Mouse (Mus musculus): Measurements from ENCODE around the gene Urgcp. TPM values are rescaled to one million over a fixed set of nuclear protein-coding genes. Genes with fewer than 3 reads are reported as not detected.
A peak's percentile ranks its signal among the peaks of the same experiment; 100 is the strongest.

Urgcp gene
- polyA plus RNA-seq, 1 experiment from 2014 or later, result 21.6 TPM

- Histone ChIP-seq H3K4me2 (ENCODE audit: low read depth, low read length) (no peak overlapping the region), H3K36me3 (ENCODE audit: control insufficient read depth, insufficient read depth, low read length) (peaks cover 12% of the 10 kb centered on the region), H3K27me3 (replicated peaks; ENCODE audit: control insufficient read depth, insufficient read depth, low read length) (no peaks in the 10 kb centered on the region), H3K4me1 (ENCODE audit: control insufficient read depth, insufficient read depth, low read length) (peaks cover 17% of the 10 kb centered on the region), H3K27ac (ENCODE audit: low read length) (no peak overlapping the region), H3K9ac (ENCODE audit: low read depth, low read length) (no peak overlapping the region), H3K9me3 (ENCODE audit: control insufficient read depth, low read length) (no peaks in the 10 kb centered on the region), H3K4me3 (ENCODE audit: low read length) (no peak overlapping the region)
- no peak for ATAC-seq
- WGBS, result 78% methylated on average over 17 of the region's 17 CpGs
Measured at GRCm38 (mm10) chr11:5799621-5800490, 37.7 kb upstream of the Urgcp start.

- Histone ChIP-seq H3K9ac (ENCODE audit: low read depth, low read length) (no peak overlapping the region), H3K27me3 (replicated peaks; ENCODE audit: control insufficient read depth, insufficient read depth, low read length) (no peaks in the 10 kb centered on the region), H3K4me3 (ENCODE audit: low read length) (no peak overlapping the region), H3K4me1 (ENCODE audit: control insufficient read depth, insufficient read depth, low read length) (peaks cover 9% of the 10 kb centered on the region; the same call in 1 of the 2 replicates), H3K9me3 (ENCODE audit: control insufficient read depth, low read length) (no peaks in the 10 kb centered on the region), H3K36me3 (ENCODE audit: control insufficient read depth, insufficient read depth, low read length) (peaks cover 15% of the 10 kb centered on the region), H3K4me2 (ENCODE audit: low read depth, low read length) (no peak overlapping the region), H3K27ac (ENCODE audit: low read length) (no peak overlapping the region)
- 95% methylated on average over 5 of the region's 5 CpGs for WGBS
- no peak for ATAC-seq
Measured at GRCm38 (mm10) chr11:5797928-5798327, 35.8 kb upstream of the Urgcp start.

GRCm38 (mm10) chr11:5797371-5797770 is 35.2 kb upstream of the Urgcp start:
- ATAC-seq, result no peak
- Histone ChIP-seq H3K27me3 (replicated peaks; ENCODE audit: control insufficient read depth, insufficient read depth, low read length) (no peaks in the 10 kb centered on the region), H3K36me3 (ENCODE audit: control insufficient read depth, insufficient read depth, low read length) (peaks cover 15% of the 10 kb centered on the region), H3K4me2 (ENCODE audit: low read depth, low read length) (no peak overlapping the region), H3K9me3 (ENCODE audit: control insufficient read depth, low read length) (no peaks in the 10 kb centered on the region), H3K4me1 (ENCODE audit: control insufficient read depth, insufficient read depth, low read length) (peaks cover 8% of the 10 kb centered on the region; the same call in 1 of the 2 replicates), H3K27ac (ENCODE audit: low read length) (no peak overlapping the region), H3K4me3 (ENCODE audit: low read length) (no peak overlapping the region), H3K9ac (ENCODE audit: low read depth, low read length) (no peak overlapping the region)
- 72% methylated on average over 11 of the region's 11 CpGs for WGBS

- Histone ChIP-seq H3K36me3 (ENCODE audit: control insufficient read depth, insufficient read depth, low read length) (peaks cover 15% of the 10 kb centered on the region), H3K4me2 (ENCODE audit: low read depth, low read length) (no peak overlapping the region), H3K9ac (ENCODE audit: low read depth, low read length) (no peak overlapping the region), H3K4me1 (ENCODE audit: control insufficient read depth, insufficient read depth, low read length) (peaks cover 7% of the 10 kb centered on the region; the same call in 1 of the 2 replicates), H3K4me3 (ENCODE audit: low read length) (no peak overlapping the region), H3K27me3 (replicated peaks; ENCODE audit: control insufficient read depth, insufficient read depth, low read length) (no peaks in the 10 kb centered on the region), H3K27ac (ENCODE audit: low read length) (no peak overlapping the region), H3K9me3 (ENCODE audit: control insufficient read depth, low read length) (no peaks in the 10 kb centered on the region)
- ATAC-seq, result no peak
- 89% methylated on average over 15 of the region's 15 CpGs for WGBS
Measured at GRCm38 (mm10) chr11:5796939-5797338, 34.8 kb upstream of the Urgcp start.

- Histone ChIP-seq H3K4me2 (ENCODE audit: low read depth, low read length) (no peak overlapping the region), H3K4me3 (ENCODE audit: low read length) (no peak overlapping the region), H3K27me3 (replicated peaks; ENCODE audit: control insufficient read depth, insufficient read depth, low read length) (no peaks in the 10 kb centered on the region), H3K9me3 (ENCODE audit: control insufficient read depth, low read length) (no peaks in the 10 kb centered on the region), H3K36me3 (ENCODE audit: control insufficient read depth, insufficient read depth, low read length) (peaks cover 15% of the 10 kb centered on the region), H3K9ac (ENCODE audit: low read depth, low read length) (no peak overlapping the region), H3K27ac (ENCODE audit: low read length) (no peak overlapping the region), H3K4me1 (ENCODE audit: control insufficient read depth, insufficient read depth, low read length) (peaks cover 4% of the 10 kb centered on the region; the same call in 1 of the 2 replicates)
- no peak for ATAC-seq
- WGBS, result 92% methylated on average over 7 of the region's 7 CpGs
Measured at GRCm38 (mm10) chr11:5795706-5796105, 33.5 kb upstream of the Urgcp start.

- peaks cover 15% of the 10 kb centered on the region for H3K36me3 ChIP-seq (ENCODE audit: control insufficient read depth, insufficient read depth, low read length)
- no peak overlapping the region for H3K4me3 ChIP-seq (ENCODE audit: low read length)
- peaks cover 4% of the 10 kb centered on the region; the same call in 1 of the 2 replicates for H3K4me1 ChIP-seq (ENCODE audit: control insufficient read depth, insufficient read depth, low read length)
- H3K27me3 ChIP-seq (replicated peaks; ENCODE audit: control insufficient read depth, insufficient read depth, low read length), result no peaks in the 10 kb centered on the region
- H3K9me3 ChIP-seq (ENCODE audit: control insufficient read depth, low read length), result no peaks in the 10 kb centered on the region
- H3K9ac ChIP-seq (ENCODE audit: low read depth, low read length), result no peak overlapping the region
- H3K27ac ChIP-seq (ENCODE audit: low read length), result no peak overlapping the region
- no peak overlapping the region for H3K4me2 ChIP-seq (ENCODE audit: low read depth, low read length)
- 91% methylated on average over 9 of the region's 9 CpGs for WGBS
- no peak for ATAC-seq
Measured at GRCm38 (mm10) chr11:5795290-5795689, 33.1 kb upstream of the Urgcp start.

GRCm38 (mm10) chr11:5790431-5790830 is 28.3 kb upstream of the Urgcp start:
- H3K4me2 ChIP-seq (ENCODE audit: low read depth, low read length), result no peak overlapping the region
- H3K9me3 ChIP-seq (ENCODE audit: control insufficient read depth, low read length), result no peaks in the 10 kb centered on the region
- no peak overlapping the region for H3K4me3 ChIP-seq (ENCODE audit: low read length)
- WGBS, result 100% methylated on average over 1 of the region's 1 CpGs
- H3K9ac ChIP-seq (ENCODE audit: low read depth, low read length), result no peak overlapping the region
- H3K27ac ChIP-seq (ENCODE audit: low read length), result no peak overlapping the region
- ATAC-seq, result no peak
- peaks cover 4% of the 10 kb centered on the region for H3K36me3 ChIP-seq (ENCODE audit: control insufficient read depth, insufficient read depth, low read length)
- peaks cover 14% of the 10 kb centered on the region for H3K4me1 ChIP-seq (ENCODE audit: control insufficient read depth, insufficient read depth, low read length)
- no peaks in the 10 kb centered on the region for H3K27me3 ChIP-seq (replicated peaks; ENCODE audit: control insufficient read depth, insufficient read depth, low read length)

- H3K4me3 ChIP-seq (ENCODE audit: low read length), result peak overlapping the region; percentile 82
- peak overlapping the region; percentile 93 for H3K27ac ChIP-seq (ENCODE audit: low read length)
- H3K9me3 ChIP-seq (ENCODE audit: control insufficient read depth, low read length), result no peaks in the 10 kb centered on the region
- H3K9ac ChIP-seq (ENCODE audit: low read depth, low read length), result peak overlapping the region; percentile 75; the same call in 1 of the 2 replicates
- peaks cover 3% of the 10 kb centered on the region; the same call in 1 of the 2 replicates for H3K36me3 ChIP-seq (ENCODE audit: control insufficient read depth, insufficient read depth, low read length)
- no peak for ATAC-seq
- H3K4me2 ChIP-seq (ENCODE audit: low read depth, low read length), result peak overlapping the region; percentile 75
- no peaks in the 10 kb centered on the region for H3K27me3 ChIP-seq (replicated peaks; ENCODE audit: control insufficient read depth, insufficient read depth, low read length)
- 70% methylated on average over 3 of the region's 3 CpGs for WGBS
- peaks cover 14% of the 10 kb centered on the region for H3K4me1 ChIP-seq (ENCODE audit: control insufficient read depth, insufficient read depth, low read length)
Measured at GRCm38 (mm10) chr11:5789754-5790333, 27.7 kb upstream of the Urgcp start.

- H3K27ac ChIP-seq (ENCODE audit: low read length), result peak overlapping the region; percentile 93
- no peaks in the 10 kb centered on the region for H3K27me3 ChIP-seq (replicated peaks; ENCODE audit: control insufficient read depth, insufficient read depth, low read length)
- H3K36me3 ChIP-seq (ENCODE audit: control insufficient read depth, insufficient read depth, low read length), result peaks cover 1% of the 10 kb centered on the region; the same call in 1 of the 2 replicates
- H3K4me2 ChIP-seq (ENCODE audit: low read depth, low read length), result peak overlapping the region; percentile 75
- H3K9me3 ChIP-seq (ENCODE audit: control insufficient read depth, low read length), result no peaks in the 10 kb centered on the region
- ATAC-seq, result peak; percentile 19
- peaks cover 14% of the 10 kb centered on the region for H3K4me1 ChIP-seq (ENCODE audit: control insufficient read depth, insufficient read depth, low read length)
- H3K9ac ChIP-seq (ENCODE audit: low read depth, low read length), result peak overlapping the region; percentile 75
- 52% methylated on average over 6 of the region's 6 CpGs for WGBS
- H3K4me3 ChIP-seq (ENCODE audit: low read length), result peak overlapping the region; percentile 82
Measured at GRCm38 (mm10) chr11:5789071-5789753, 27.0 kb upstream of the Urgcp start.

Data from intestine, embryonic 16.5 days (tissue).